Mouse (Mus musculus): ENCODE measurements at regions not wholly inside any gene's neighbourhood (a gene's known extent, or its start where the extent isn't known, plus 50 kb on each side); places are given as distances from the start of the nearest gene placed in this dataset.
"Not testable (repeated sequence)": the region's sequence is repeated elsewhere in the genome, so short reads cannot be mapped to it uniquely, and the experiment has no call there.

- TF ChIP-seq CTCF (IDR thresholded peaks at IDR 0.05; ENCODE audit: borderline replicate concordance, extremely low read depth, insufficient read depth, insufficient read length) (no peak), POLR2A (IDR thresholded peaks at IDR 0.05; ENCODE audit: borderline replicate concordance, extremely low read depth, insufficient read depth, insufficient read length, poor library complexity, severe bottlenecking) (no peak)
- DNase-seq (ENCODE audit: low read depth), result peak; percentile 39
Measured at GRCm38 (mm10) chr9:78844969-78845683, 229.8 kb downstream of the Cd109 start.

GRCm38 (mm10) chr9:78846110-78846509 lies 230.8 kb downstream of the Cd109 start:
- peak; percentile 37 for DNase-seq (ENCODE audit: low read depth)
- TF ChIP-seq POLR2A (IDR thresholded peaks at IDR 0.05; ENCODE audit: borderline replicate concordance, extremely low read depth, insufficient read depth, insufficient read length, poor library complexity, severe bottlenecking) (no peak), CTCF (IDR thresholded peaks at IDR 0.05; ENCODE audit: borderline replicate concordance, extremely low read depth, insufficient read depth, insufficient read length) (no peak)

DNA sequence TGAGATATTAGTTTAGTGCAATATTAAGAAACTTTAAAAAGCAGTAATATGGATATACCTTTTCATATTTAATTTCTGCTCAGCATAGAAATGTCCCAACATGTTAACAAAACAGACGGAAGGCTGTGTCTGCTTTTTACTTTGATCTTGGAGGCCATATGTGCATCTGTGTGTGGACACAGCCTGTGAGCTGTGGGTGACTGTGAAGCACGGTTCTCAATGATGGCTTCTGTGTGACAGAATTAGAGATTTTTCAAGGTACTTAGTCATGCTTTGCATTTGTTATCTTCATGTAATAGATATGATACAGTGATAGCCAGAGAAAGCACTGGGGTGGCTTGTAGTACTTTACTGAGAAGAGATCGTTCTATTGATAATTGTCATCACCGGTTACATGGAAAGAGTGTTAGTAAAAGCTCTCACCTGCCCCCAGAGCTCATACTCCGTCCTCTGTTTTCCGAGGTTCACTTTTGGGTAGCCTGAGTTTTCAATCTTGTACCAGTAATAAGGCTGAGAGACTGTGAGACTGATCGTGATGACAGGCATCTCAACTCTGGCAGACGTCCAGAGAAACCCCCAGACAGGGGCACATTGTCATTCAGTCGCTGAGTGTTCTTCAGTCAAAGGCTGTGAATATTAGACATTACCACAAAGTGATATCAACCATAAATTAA lies 232.7 kb downstream of the Cd109 start:
- TF ChIP-seq POLR2A (IDR thresholded peaks at IDR 0.05; ENCODE audit: borderline replicate concordance, extremely low read depth, insufficient read depth, insufficient read length, poor library complexity, severe bottlenecking) (no peak), CTCF (IDR thresholded peaks at IDR 0.05; ENCODE audit: borderline replicate concordance, extremely low read depth, insufficient read depth, insufficient read length) (no peak)
- peak; percentile 78 for DNase-seq (ENCODE audit: low read depth)

DNA sequence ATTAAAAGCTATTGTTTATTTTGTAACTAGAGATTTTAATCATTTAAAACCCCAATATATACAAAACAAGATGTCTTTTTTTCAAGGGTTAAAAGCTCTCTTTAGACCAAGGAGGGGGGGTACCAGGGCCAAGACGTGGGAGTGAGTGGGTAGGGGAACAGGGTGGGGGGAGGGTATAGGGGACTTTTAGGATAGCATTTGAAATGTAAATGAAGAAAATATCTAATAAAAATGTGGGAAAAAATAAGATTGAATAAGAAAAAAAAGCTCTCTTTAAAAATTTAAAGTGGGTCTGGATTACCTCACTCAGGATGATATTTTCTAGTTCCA lies 233.2 kb downstream of the Cd109 start:
- not testable (repeated sequence) for DNase-seq (ENCODE audit: low read depth)

DNA sequence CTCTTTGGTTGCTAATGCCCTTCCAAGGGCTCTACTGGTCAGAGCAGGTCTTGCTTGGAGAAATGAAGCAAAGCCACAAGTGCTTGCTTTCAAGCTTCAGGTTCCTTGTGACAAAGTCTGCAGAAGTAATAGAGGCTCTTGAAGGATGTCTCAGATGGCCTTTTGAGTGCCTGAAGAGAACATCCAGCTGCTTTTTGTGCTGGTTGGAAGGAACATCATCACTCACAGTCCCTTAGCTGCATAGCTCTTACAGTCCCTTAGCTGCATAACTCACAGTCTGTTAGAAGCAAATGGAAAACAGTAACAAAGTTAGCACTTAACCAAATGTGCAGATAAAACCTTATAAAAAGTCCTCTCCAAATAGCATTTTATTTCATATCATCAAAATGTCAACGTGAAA lies 241.6 kb downstream of the Cd109 start:
- no peak for DNase-seq (ENCODE audit: low read depth)
- TF ChIP-seq CTCF (IDR thresholded peaks at IDR 0.05; ENCODE audit: borderline replicate concordance, extremely low read depth, insufficient read depth, insufficient read length) (no peak), POLR2A (IDR thresholded peaks at IDR 0.05; ENCODE audit: borderline replicate concordance, extremely low read depth, insufficient read depth, insufficient read length, poor library complexity, severe bottlenecking) (no peak)

- TF ChIP-seq CTCF (IDR thresholded peaks at IDR 0.05; ENCODE audit: borderline replicate concordance, extremely low read depth, insufficient read depth, insufficient read length) (no peak), POLR2A (IDR thresholded peaks at IDR 0.05; ENCODE audit: borderline replicate concordance, extremely low read depth, insufficient read depth, insufficient read length, poor library complexity, severe bottlenecking) (no peak)
- no peak for DNase-seq (ENCODE audit: low read depth)
Measured at GRCm38 (mm10) chr9:78859956-78860355, 244.6 kb downstream of the Cd109 start.

- peak; percentile 70 for DNase-seq (ENCODE audit: low read depth)
- TF ChIP-seq POLR2A (IDR thresholded peaks at IDR 0.05; ENCODE audit: borderline replicate concordance, extremely low read depth, insufficient read depth, insufficient read length, poor library complexity, severe bottlenecking) (no peak), CTCF (IDR thresholded peaks at IDR 0.05; ENCODE audit: borderline replicate concordance, extremely low read depth, insufficient read depth, insufficient read length) (no peak)
Measured at GRCm38 (mm10) chr9:78872561-78872960, 257.2 kb downstream of the Cd109 start.

GRCm38 (mm10) chr9:78879955-78880642 lies 264.8 kb downstream of the Cd109 start:
- peak; percentile 95 for DNase-seq (ENCODE audit: low read depth)
- TF ChIP-seq CTCF (IDR thresholded peaks at IDR 0.05; ENCODE audit: borderline replicate concordance, extremely low read depth, insufficient read depth, insufficient read length) (no peak), POLR2A (IDR thresholded peaks at IDR 0.05; ENCODE audit: borderline replicate concordance, extremely low read depth, insufficient read depth, insufficient read length, poor library complexity, severe bottlenecking) (no peak)

GRCm38 (mm10) chr9:78880643-78881306 lies 265.4 kb downstream of the Cd109 start:
- no peak for TF ChIP-seq POLR2A (IDR thresholded peaks at IDR 0.05; ENCODE audit: borderline replicate concordance, extremely low read depth, insufficient read depth, insufficient read length, poor library complexity, severe bottlenecking)
- no peak for TF ChIP-seq CTCF (IDR thresholded peaks at IDR 0.05; ENCODE audit: borderline replicate concordance, extremely low read depth, insufficient read depth, insufficient read length)
- DNase-seq (ENCODE audit: low read depth), result peak; percentile 67

DNA sequence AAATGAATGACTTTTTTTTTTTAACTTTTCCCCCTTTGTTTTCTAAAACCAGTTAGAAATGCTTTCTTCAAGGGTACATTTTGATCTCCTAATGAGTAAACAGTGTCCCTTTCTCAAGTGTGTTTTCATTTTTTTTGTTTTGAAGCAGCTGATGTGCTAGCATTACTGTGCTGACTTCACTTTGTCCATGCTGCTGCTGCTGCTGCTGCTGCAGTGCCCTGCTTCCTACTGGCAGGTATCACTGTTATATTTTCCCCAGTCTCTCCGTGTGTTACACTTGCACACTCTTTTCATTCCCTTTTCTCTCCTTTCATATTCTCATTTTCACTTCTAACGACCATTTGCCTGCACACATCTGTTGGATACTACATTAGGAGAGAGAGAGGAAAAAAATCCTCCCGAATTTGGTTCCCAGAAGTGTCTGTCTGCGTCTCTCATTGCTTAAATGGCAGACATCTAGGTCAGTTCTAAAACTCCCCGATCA lies 266.0 kb downstream of the Cd109 start:
- TF ChIP-seq POLR2A (IDR thresholded peaks at IDR 0.05; ENCODE audit: borderline replicate concordance, extremely low read depth, insufficient read depth, insufficient read length, poor library complexity, severe bottlenecking) (no peak), CTCF (IDR thresholded peaks at IDR 0.05; ENCODE audit: borderline replicate concordance, extremely low read depth, insufficient read depth, insufficient read length) (no peak)
- DNase-seq (ENCODE audit: low read depth), result peak; percentile 61

DNA sequence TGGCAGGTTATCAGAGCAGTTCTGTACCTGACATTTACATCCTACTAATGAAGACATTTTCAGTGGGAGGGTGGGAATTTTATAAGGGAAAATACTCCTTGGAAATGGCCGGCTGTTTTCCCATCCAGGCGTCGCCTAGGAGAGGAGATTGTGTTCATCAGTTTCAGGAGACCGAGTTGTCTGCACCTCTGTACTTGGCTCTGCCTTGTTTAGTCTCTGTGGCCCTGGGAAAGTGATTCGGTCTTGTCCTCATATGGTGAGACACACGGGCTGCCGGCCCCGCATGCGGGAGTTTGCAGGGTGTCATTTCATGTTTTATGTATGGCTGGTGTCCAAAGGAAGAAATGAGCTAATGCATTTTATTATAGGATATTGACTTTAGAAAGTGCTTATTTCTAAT lies 287.9 kb downstream of the Cd109 start:
- no peak for TF ChIP-seq CTCF (IDR thresholded peaks at IDR 0.05; ENCODE audit: borderline replicate concordance, extremely low read depth, insufficient read depth, insufficient read length)
- TF ChIP-seq POLR2A (IDR thresholded peaks at IDR 0.05; ENCODE audit: borderline replicate concordance, extremely low read depth, insufficient read depth, insufficient read length, poor library complexity, severe bottlenecking), result no peak
- DNase-seq (ENCODE audit: low read depth), result no peak

Measured in brain, embryonic 14.5 days (tissue).